Mouse (Mus musculus) ZHBTc4 (cell line): ENCODE measurements at regions not wholly inside any gene's neighbourhood (a gene's known extent, or its start where the extent isn't known, plus 50 kb on each side); places are given as distances from the start of the nearest gene placed in this dataset.
"Not testable (repeated sequence)": the region's sequence is repeated elsewhere in the genome, so short reads cannot be mapped to it uniquely, and the experiment has no call there.

Experiments used
- DNase-seq: peaks from one replicate; pipeline ENCODE4 v3.0.0-alpha.2; 2011; ENCODE audit warnings: low read depth, low spot score

GRCm38 (mm10) chrX:19765946-19766345 lies 284.8 kb upstream of the Tex13c3 start:
- DNase-seq, result no peak

- not testable (repeated sequence) for DNase-seq
Observed at GRCm38 (mm10) chrX:19751491-19751890, 270.4 kb upstream of the Tex13c3 start.

- DNase-seq, result not testable (repeated sequence)
Observed at GRCm38 (mm10) chrX:19708971-19709370, 227.9 kb upstream of the Tex13c3 start.

GRCm38 (mm10) chrX:19702548-19702947 lies 221.4 kb upstream of the Tex13c3 start:
- no peak for DNase-seq

GRCm38 (mm10) chrX:19700284-19700683 lies 219.2 kb upstream of the Tex13c3 start:
- DNase-seq, result peak; percentile 0

GRCm38 (mm10) chrX:19687499-19687898 lies 206.4 kb upstream of the Tex13c3 start:
- no peak for DNase-seq
